In the genomic region with DNA sequence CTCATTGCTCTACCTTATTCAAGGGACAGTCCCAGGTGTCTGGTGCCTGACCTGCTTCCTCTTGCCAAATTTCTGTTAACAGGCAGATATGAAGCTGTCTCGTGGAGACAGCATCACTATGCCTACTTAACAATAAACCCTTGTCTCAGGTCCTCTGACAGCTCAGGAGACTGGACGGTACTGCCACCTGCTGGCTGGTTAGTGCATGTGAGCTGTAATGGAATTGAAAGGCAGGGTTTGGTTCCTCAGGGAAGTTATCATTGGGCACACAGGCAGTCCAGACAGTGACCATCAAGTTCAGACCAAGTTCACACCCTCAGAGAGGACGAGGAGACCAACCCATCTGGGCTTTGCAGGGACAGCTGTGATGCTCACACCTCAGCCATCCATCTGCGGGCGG, we compare ENCODE assay signal across 8 mouse cellular contexts.
DNase-seq lines count a peak whose midpoint lies in the region; ATAC-seq and TF ChIP-seq lines count a peak whose summit lies in the region.

No protein-coding gene starts in this region.

- H3K9me3 ChIP-seq in limb, embryonic 14.5 days (ENCODE audit: control insufficient read depth, low read length), result no peaks in the 10 kb centered on the region
- H3K9me3 ChIP-seq in stomach, postnatal 0 days (ENCODE audit: control insufficient read depth, low read length), result no peaks in the 10 kb centered on the region

- no peak overlapping the region for H3K4me2 ChIP-seq in limb, embryonic 14.5 days (replicated peaks; ENCODE audit: low read depth, low read length, severe bottlenecking)
- H3K4me2 ChIP-seq in stomach, postnatal 0 days (replicated peaks; ENCODE audit: low read depth), result no peak overlapping the region

- no peak for TF ChIP-seq EP300 in stomach, postnatal 0 days (optimal IDR thresholded peaks at IDR 0.05)

- TF ChIP-seq CTCF in stomach, postnatal 0 days (IDR thresholded peaks at IDR 0.05; ENCODE audit: low read depth), result peak; percentile 94

- H3K4me1 ChIP-seq in limb, embryonic 14.5 days (ENCODE audit: control insufficient read depth, insufficient read depth, low read length), result no peaks in the 10 kb centered on the region
- no peaks in the 10 kb centered on the region for H3K4me1 ChIP-seq in stomach, postnatal 0 days (replicated peaks; ENCODE audit: control insufficient read depth, insufficient read depth)

- H3K27me3 ChIP-seq in limb, embryonic 14.5 days (ENCODE audit: control insufficient read depth, insufficient read depth, low read length), result no peaks in the 10 kb centered on the region
- H3K27me3 ChIP-seq in stomach, postnatal 0 days (ENCODE audit: control insufficient read depth, insufficient read depth, low read length), result no peaks in the 10 kb centered on the region

- no peak for TF ChIP-seq POLR2A in limb, embryonic 14.5 days (IDR thresholded peaks at IDR 0.05; ENCODE audit: borderline replicate concordance, extremely low read depth, insufficient read depth, insufficient read length)

- H3K27ac ChIP-seq in limb, embryonic 14.5 days (replicated peaks; ENCODE audit: low read depth, low read length), result no peak overlapping the region
- H3K27ac ChIP-seq in stomach, postnatal 0 days (replicated peaks), result no peak overlapping the region

- H3K4me3 ChIP-seq in limb, embryonic 14.5 days (replicated peaks; ENCODE audit: low read length), result no peak overlapping the region
- no peak overlapping the region for H3K4me3 ChIP-seq in stomach, postnatal 0 days (ENCODE audit: low read depth, low read length)

- no peak overlapping the region for H3K9ac ChIP-seq in limb, embryonic 14.5 days (ENCODE audit: low read depth, low read length, severe bottlenecking)
- H3K9ac ChIP-seq in stomach, postnatal 0 days (ENCODE audit: low read length), result no peak overlapping the region

- ATAC-seq in activated CD4-positive, CD25-positive, alpha-beta regulatory T cell, adult 4 months, result peak; percentile 71
- ATAC-seq in limb, embryonic 14.5 days (ENCODE audit: low FRiP score, low read depth), result 0 out of 2 replicates have a peak, but pooled peaks have one; percentile 38
- peak; percentile 62 for ATAC-seq in stomach, postnatal 0 days (ENCODE audit: low FRiP score, low TSS enrichment)

- peaks cover 15% of the 10 kb centered on the region for H3K36me3 ChIP-seq in limb, embryonic 14.5 days (ENCODE audit: control insufficient read depth, insufficient read depth, low read length)
- H3K36me3 ChIP-seq in stomach, postnatal 0 days (ENCODE audit: control insufficient read depth, insufficient read depth, low read length), result peaks cover 5% of the 10 kb centered on the region; the same call in 1 of the 2 replicates

- peak; percentile 76 for DNase-seq in A20 (ENCODE audit: low read depth, low spot score)
- peak; percentile 55 to 78 for DNase-seq in cerebellum, postnatal 4 days (ENCODE audit: low spot score in 2 of 2)
- DNase-seq in gastrocnemius, postnatal 10 days, result peak; percentile 69
- DNase-seq in kidney, adult 8-10 months, result peak; percentile 45 to 57
- DNase-seq in limb, embryonic 14.5 days (ENCODE audit: low spot score), result peak; percentile 81
- peak; percentile 81 for DNase-seq in naive thymus-derived CD4-positive, alpha-beta T cell, adult 2 months (ENCODE audit: low read depth)
- peak; percentile 75 for DNase-seq in stomach, postnatal 0 days (ENCODE audit: low spot score)

- WGBS in limb, embryonic 14.5 days, result 38% methylated on average over 5 of the region's 5 CpGs
- 36% methylated on average over 5 of the region's 5 CpGs for WGBS in stomach, postnatal 0 days
